Mouse (Mus musculus) gastrocnemius, adult 18-20 months (tissue): ENCODE results near the gene Vps41. TPM values are rescaled to one million over a fixed set of nuclear protein-coding genes. Genes with fewer than 3 reads are reported as not detected.

ENCODE experiments used
- DNase-seq: peaks from one replicate; pipeline ENCODE4 v3.0.0; 2021; ENCODE audit warnings: low spot score
- total RNA-seq, 2 experiments: library from RNA; stranded (reverse); gene quantifications; 2 replicates each; pipeline ENCODE4 v1.2.3; 2021

Gene Vps41
- total RNA-seq, 2 experiments from 2014 or later = 34.7 to 35.9 TPM

- DNase-seq = no peak
These were observed 142.3 kb downstream of the Vps41 start for GRCm38 (mm10) chr13:18859389-18859788.

DNA sequence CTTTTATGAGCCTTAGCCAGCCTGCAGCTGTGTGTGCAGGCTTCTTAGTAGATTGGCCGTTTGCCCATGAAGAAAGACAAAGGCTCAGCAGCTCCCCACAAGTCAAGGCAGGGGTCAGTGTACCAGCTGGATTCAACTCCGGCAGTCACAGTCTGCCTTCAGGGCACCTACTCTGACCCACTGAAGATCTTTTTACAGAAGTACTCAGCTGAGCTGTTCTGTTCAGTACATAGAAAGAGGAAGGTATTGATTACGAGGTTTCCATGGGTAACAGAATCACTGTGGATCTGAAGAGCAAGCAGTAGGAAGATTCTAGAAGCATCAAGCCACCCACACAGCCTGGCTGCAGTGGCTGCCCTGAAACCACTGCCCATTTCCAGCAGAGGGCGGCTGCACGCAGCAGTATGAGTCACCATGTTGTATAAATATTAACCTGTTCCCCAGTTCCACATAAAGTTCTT is 151.0 kb downstream of the Vps41 start:
- no peak for DNase-seq

DNA sequence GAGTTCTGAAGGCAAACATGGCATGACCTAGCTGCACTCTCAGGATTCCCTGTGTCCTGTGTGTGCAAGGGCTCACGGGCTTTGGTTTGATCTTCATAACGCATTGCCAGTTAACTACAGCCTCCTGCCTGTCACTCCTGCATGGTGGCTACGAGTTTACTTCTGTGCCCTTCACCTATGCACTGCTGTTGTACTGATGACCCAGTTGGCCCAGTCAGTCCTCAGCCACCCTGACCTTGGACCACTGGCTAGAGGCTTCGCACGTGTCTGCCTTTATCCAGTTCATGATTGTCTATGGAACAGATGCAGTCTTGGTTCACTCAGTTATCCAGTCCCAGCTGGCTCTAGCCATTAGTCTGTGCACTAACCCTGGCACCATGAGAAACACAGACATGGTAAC is 151.7 kb downstream of the Vps41 start:
- DNase-seq = no peak

DNA sequence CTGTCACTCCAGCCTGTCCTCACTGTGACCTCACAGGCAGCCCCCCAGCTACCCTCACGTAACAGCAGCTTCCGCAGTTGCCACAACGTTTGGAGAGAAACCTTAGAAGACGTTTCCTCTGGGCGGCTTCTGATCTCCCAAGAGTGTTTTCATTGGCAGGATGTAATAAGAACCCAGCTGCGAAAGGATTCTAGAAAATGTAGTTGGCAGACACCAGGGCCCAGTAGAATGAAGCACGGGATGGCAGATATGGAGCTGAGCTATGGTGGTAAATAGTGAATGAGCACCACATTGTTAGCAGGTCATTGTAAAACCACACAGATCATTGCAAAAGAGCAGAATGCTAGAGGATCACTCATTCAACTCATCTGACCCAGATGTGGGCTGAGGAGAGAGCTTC is 158.2 kb downstream of the Vps41 start:
- no peak for DNase-seq

DNA sequence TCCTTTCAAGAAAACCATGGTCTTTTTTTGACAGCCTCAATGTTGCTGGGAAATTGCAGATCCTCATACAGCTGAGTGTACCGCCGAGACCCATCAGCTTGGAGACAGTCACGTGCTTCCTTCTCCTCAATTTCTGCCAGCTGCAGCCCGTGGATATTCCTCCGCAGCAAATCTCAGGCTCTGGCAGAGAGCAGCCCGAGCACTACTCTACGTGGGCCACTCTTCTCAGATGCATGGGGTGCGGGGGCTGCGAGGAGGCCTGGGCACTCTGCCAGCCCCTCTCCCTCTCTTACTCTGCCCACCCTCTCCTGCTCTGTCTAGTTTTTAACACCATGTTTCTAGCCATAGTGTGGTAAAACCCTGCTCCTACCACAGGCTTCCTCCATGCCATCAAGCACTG is 175.8 kb downstream of the Vps41 start:
- no peak for DNase-seq

DNA sequence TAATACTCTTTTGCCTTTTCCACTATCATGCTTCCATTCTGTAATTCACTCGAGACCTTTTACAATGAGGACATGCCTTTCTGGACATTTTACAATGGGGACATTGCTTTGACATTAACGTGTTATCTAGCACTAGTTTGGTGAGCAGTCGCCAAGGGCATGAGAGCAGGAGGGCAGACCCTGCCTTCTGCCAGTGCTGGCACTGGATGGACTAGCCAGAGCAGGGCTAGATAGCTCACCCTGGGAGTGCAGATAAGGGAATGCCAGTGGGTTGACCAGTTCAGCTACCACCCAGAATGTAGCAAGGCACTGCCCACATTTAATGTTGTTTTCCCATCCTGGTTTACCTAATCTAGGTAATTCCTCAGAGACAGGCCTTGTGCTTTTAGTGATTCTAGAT is 179.7 kb downstream of the Vps41 start:
- DNase-seq = no peak

DNA sequence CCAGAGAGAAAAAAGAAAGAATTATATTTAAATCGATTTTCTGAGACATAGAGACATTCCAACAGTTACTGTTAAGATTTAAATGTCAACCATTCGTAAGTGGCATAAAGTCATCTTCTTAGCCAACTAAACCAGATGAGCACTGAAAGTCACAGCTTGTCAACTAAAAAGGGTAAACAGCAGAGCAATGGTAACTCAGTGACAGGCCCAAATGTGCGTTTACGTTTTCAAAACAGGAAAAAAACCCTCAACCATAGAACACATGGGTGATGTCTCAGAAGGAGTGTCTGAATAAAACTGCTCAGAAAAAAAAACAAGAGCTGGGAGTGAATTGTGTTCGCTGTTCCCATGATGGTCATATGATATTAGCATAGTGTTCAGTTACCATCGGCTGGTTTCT is 186.5 kb downstream of the Vps41 start:
- no peak for DNase-seq

GRCm38 (mm10) chr13:18914774-18915173 is 197.7 kb downstream of the Vps41 start:
- DNase-seq = no peak

Other genes with a start within 250 kb of the Vps41 start
- 1 to 10 TPM in 1 of 2 experiments, under 1 TPM in 1; 0.30 to 1.5 TPM for gene Amph, start 230.9 kb downstream of the Vps41 start, total RNA-seq